8 mouse cellular contexts compared by ENCODE assay signal in genomic region chrX:20688068-20688547, GRCm38 (mm10). TPM values are rescaled to one million over a fixed set of nuclear protein-coding genes. Genes with fewer than 3 reads are reported as not detected.
DNase-seq lines count a peak whose midpoint lies in the region; ATAC-seq and TF ChIP-seq lines count a peak whose summit lies in the region.

No protein-coding gene starts in this region.

- peaks cover 1% of the 10 kb centered on the region; the same call in 1 of the 2 replicates for H3K36me3 ChIP-seq in embryonic facial prominence, embryonic 15.5 days
- H3K36me3 ChIP-seq in kidney, embryonic 14.5 days (ENCODE audit: control insufficient read depth, insufficient read depth, low read length), result peaks cover 4% of the 10 kb centered on the region; the same call in 1 of the 2 replicates
- H3K36me3 ChIP-seq in limb, embryonic 14.5 days (ENCODE audit: control insufficient read depth, insufficient read depth, low read length), result no peaks in the 10 kb centered on the region
- no peaks in the 10 kb centered on the region for H3K36me3 ChIP-seq in midbrain, embryonic 16.5 days (ENCODE audit: control insufficient read depth, insufficient read depth, low read length)
- peaks cover 1% of the 10 kb centered on the region; the same call in 1 of the 2 replicates for H3K36me3 ChIP-seq in spleen, adult 2 months (ENCODE audit: control insufficient read depth, insufficient read depth, low read length)

- H3K4me1 ChIP-seq in bone marrow, adult 2 months (ENCODE audit: control insufficient read depth, insufficient read depth, low read length), result no peaks in the 10 kb centered on the region
- H3K4me1 ChIP-seq in embryonic facial prominence, embryonic 15.5 days, result no peaks in the 10 kb centered on the region
- no peaks in the 10 kb centered on the region for H3K4me1 ChIP-seq in kidney, embryonic 14.5 days (ENCODE audit: control insufficient read depth, insufficient read depth, low read length)
- H3K4me1 ChIP-seq in limb, embryonic 14.5 days (ENCODE audit: control insufficient read depth, insufficient read depth, low read length), result no peaks in the 10 kb centered on the region
- peaks cover 13% of the 10 kb centered on the region for H3K4me1 ChIP-seq in midbrain, embryonic 16.5 days (ENCODE audit: control insufficient read depth, insufficient read depth, low read length)
- H3K4me1 ChIP-seq in spleen, adult 2 months (ENCODE audit: control insufficient read depth, insufficient read depth, insufficient read length), result peaks cover 5% of the 10 kb centered on the region; the same call in 1 of the 2 replicates

- H3K9me3 ChIP-seq in embryonic facial prominence, embryonic 15.5 days (replicated peaks), result no peaks in the 10 kb centered on the region
- H3K9me3 ChIP-seq in kidney, embryonic 14.5 days (ENCODE audit: control insufficient read depth, low read length), result no peaks in the 10 kb centered on the region
- H3K9me3 ChIP-seq in limb, embryonic 14.5 days (ENCODE audit: control insufficient read depth, low read length), result no peaks in the 10 kb centered on the region
- H3K9me3 ChIP-seq in midbrain, embryonic 16.5 days (replicated peaks; ENCODE audit: control insufficient read depth, low read length, poor library complexity, severe bottlenecking), result no peaks in the 10 kb centered on the region

- peak overlapping the region; percentile 60 for H3K4me2 ChIP-seq in embryonic facial prominence, embryonic 15.5 days (replicated peaks)
- H3K4me2 ChIP-seq in kidney, embryonic 14.5 days (replicated peaks; ENCODE audit: low read depth, low read length), result peak overlapping the region; percentile 55
- H3K4me2 ChIP-seq in limb, embryonic 14.5 days (replicated peaks; ENCODE audit: low read depth, low read length, severe bottlenecking), result peak overlapping the region; percentile 56
- peak overlapping the region; percentile 69 for H3K4me2 ChIP-seq in midbrain, embryonic 16.5 days (ENCODE audit: low read length)

- peak; percentile 87 for ATAC-seq in embryonic facial prominence, embryonic 15.5 days (ENCODE audit: insufficient number of reproducible peaks, low FRiP score, low TSS enrichment, low read depth)
- ATAC-seq in kidney, embryonic 14.5 days (ENCODE audit: low FRiP score, low TSS enrichment), result peak; percentile 88
- ATAC-seq in limb, embryonic 14.5 days (ENCODE audit: low FRiP score, low read depth), result peak; percentile 89
- ATAC-seq in midbrain, embryonic 16.5 days, result peak; percentile 93

- H3K27me3 ChIP-seq in embryonic facial prominence, embryonic 15.5 days, result no peaks in the 10 kb centered on the region
- H3K27me3 ChIP-seq in kidney, embryonic 14.5 days (ENCODE audit: control insufficient read depth, insufficient read depth, low read length), result no peaks in the 10 kb centered on the region
- H3K27me3 ChIP-seq in limb, embryonic 14.5 days (ENCODE audit: control insufficient read depth, insufficient read depth, low read length), result no peaks in the 10 kb centered on the region
- no peaks in the 10 kb centered on the region for H3K27me3 ChIP-seq in midbrain, embryonic 16.5 days (ENCODE audit: control insufficient read depth, insufficient read depth, low read depth, low read length)
- no peaks in the 10 kb centered on the region for H3K27me3 ChIP-seq in spleen, adult 2 months (ENCODE audit: control insufficient read depth, insufficient read depth, low read length)

- H3K4me3 ChIP-seq in bone marrow, adult 2 months (replicated peaks; ENCODE audit: control insufficient read depth, low read depth, low read length), result peak overlapping the region; percentile 90
- H3K4me3 ChIP-seq in embryonic facial prominence, embryonic 15.5 days (replicated peaks), result peak overlapping the region; percentile 64
- peak overlapping the region; percentile 63 for H3K4me3 ChIP-seq in kidney, embryonic 14.5 days (ENCODE audit: low read length)
- H3K4me3 ChIP-seq in limb, embryonic 14.5 days (replicated peaks; ENCODE audit: low read length), result peak overlapping the region; percentile 58
- H3K4me3 ChIP-seq in midbrain, embryonic 16.5 days (ENCODE audit: low read depth, low read length), result peak overlapping the region; percentile 63
- H3K4me3 ChIP-seq in spleen, adult 2 months (ENCODE audit: extremely low read depth, insufficient read depth, insufficient read length), result peak overlapping the region; percentile 90

- DNase-seq in A20 (ENCODE audit: low read depth, low spot score), result peak; percentile 84
- DNase-seq in heart, adult 9 months (ENCODE audit: low spot score in 2 of 2), result peak; percentile 80 to 85
- DNase-seq in limb, embryonic 14.5 days (ENCODE audit: low spot score), result peak; percentile 74
- peak; percentile 61 to 70 for DNase-seq in spleen, adult 2 months (ENCODE audit: low read depth in 1 of 2, low spot score in 2 of 2)

- no peak for TF ChIP-seq CTCF in bone marrow, adult 2 months (IDR thresholded peaks at IDR 0.05; ENCODE audit: control insufficient read depth, insufficient read depth, low read length)
- TF ChIP-seq CTCF in spleen, adult 2 months (IDR thresholded peaks at IDR 0.05; ENCODE audit: extremely low read depth, insufficient read depth, insufficient read length, insufficient replicate concordance), result no peak

- H3K27ac ChIP-seq in bone marrow, adult 2 months (ENCODE audit: control insufficient read depth, insufficient read depth, low read depth, low read length, poor library complexity), result peak overlapping the region; percentile 96
- peak overlapping the region; percentile 95 for H3K27ac ChIP-seq in embryonic facial prominence, embryonic 15.5 days (replicated peaks)
- peak overlapping the region; percentile 93 for H3K27ac ChIP-seq in kidney, embryonic 14.5 days (ENCODE audit: low read depth, low read length)
- peak overlapping the region; percentile 91 for H3K27ac ChIP-seq in limb, embryonic 14.5 days (replicated peaks; ENCODE audit: low read depth, low read length)
- peak overlapping the region; percentile 93 for H3K27ac ChIP-seq in midbrain, embryonic 16.5 days (ENCODE audit: low read length)
- H3K27ac ChIP-seq in spleen, adult 2 months (ENCODE audit: insufficient read depth, low read length), result peak overlapping the region; percentile 92

- WGBS in bone marrow, adult 2 months, result 7% methylated on average over 32 of the region's 33 CpGs
- 10% methylated on average over 32 of the region's 33 CpGs for WGBS in embryonic facial prominence, embryonic 15.5 days
- 25% methylated on average over 33 of the region's 33 CpGs for WGBS in kidney, embryonic 14.5 days
- WGBS in limb, embryonic 14.5 days, result 26% methylated on average over 25 of the region's 33 CpGs
- 26% methylated on average over 31 of the region's 33 CpGs for WGBS in midbrain, embryonic 16.5 days
- 17% methylated on average over 33 of the region's 33 CpGs for WGBS in spleen, adult 2 months

- peak; percentile 54; the same call in 1 of the 2 replicates for TF ChIP-seq POLR2A in bone marrow, adult 2 months (IDR thresholded peaks at IDR 0.05; ENCODE audit: borderline replicate concordance, control insufficient read depth, low read depth, low read length)
- 0 out of 2 replicates have a peak, but pooled peaks have one; percentile 60 for TF ChIP-seq POLR2A in limb, embryonic 14.5 days (IDR thresholded peaks at IDR 0.05; ENCODE audit: borderline replicate concordance, extremely low read depth, insufficient read depth, insufficient read length)
- TF ChIP-seq POLR2A in spleen, adult 2 months (IDR thresholded peaks at IDR 0.05; ENCODE audit: low read depth, low read length), result peak; percentile 9

- peak overlapping the region; percentile 70 for H3K9ac ChIP-seq in embryonic facial prominence, embryonic 15.5 days
- peak overlapping the region; percentile 86 for H3K9ac ChIP-seq in kidney, embryonic 14.5 days (ENCODE audit: low read depth, low read length)
- H3K9ac ChIP-seq in limb, embryonic 14.5 days (ENCODE audit: low read depth, low read length, severe bottlenecking), result peak overlapping the region; percentile 78
- peak overlapping the region; percentile 85 for H3K9ac ChIP-seq in midbrain, embryonic 16.5 days (ENCODE audit: low read depth, low read length)

RNA-seq across cellular contexts. Expression of gene Cdk16, which starts 0.4 kb away (rescaled TPM):
- 61.5 and 71.7 TPM in 2 replicates for polyA plus RNA-seq in bone marrow, adult 2 months (2011; ENCODE audit: insufficient read depth, insufficient read length, low replicate concordance, missing spikeins)
- polyA plus RNA-seq in embryonic facial prominence, embryonic 15.5 days (2015; fragmentation: Nextera tagmentation; extraction: Ambion mirVana), result 126 and 139 TPM in 2 replicates
- polyA plus RNA-seq in kidney, embryonic 14.5 days (2014; fragmentation: Nextera tagmentation; extraction: Ambion mirVana), result 76.7 and 80.6 TPM in 2 replicates
- 256 and 298 TPM in 2 replicates for polyA plus RNA-seq in limb, embryonic 14.5 days (2012; rRNA removed)
- 102 and 109 TPM in 2 replicates for polyA plus RNA-seq in limb, embryonic 14.5 days (2014; fragmentation: Nextera tagmentation; extraction: Ambion mirVana)
- polyA plus RNA-seq in midbrain, embryonic 16.5 days (2015; fragmentation: Nextera tagmentation; extraction: Ambion mirVana), result 138 and 148 TPM in 2 replicates
- 81.6 and 90.8 TPM in 2 replicates for polyA plus RNA-seq in spleen, adult 2 months (2012; rRNA removed)

RNA-seq across cellular contexts. Expression of gene Usp11, which starts 15.6 kb away (rescaled TPM):
- polyA plus RNA-seq in bone marrow, adult 2 months (2011; ENCODE audit: insufficient read depth, insufficient read length, low replicate concordance, missing spikeins), result 8.1 and 13.8 TPM in 2 replicates
- polyA plus RNA-seq in embryonic facial prominence, embryonic 15.5 days (2015; fragmentation: Nextera tagmentation; extraction: Ambion mirVana), result 48.6 and 55.7 TPM in 2 replicates
- 22.7 and 39.7 TPM in 2 replicates for polyA plus RNA-seq in kidney, embryonic 14.5 days (2014; fragmentation: Nextera tagmentation; extraction: Ambion mirVana)
- 78.3 and 87.0 TPM in 2 replicates for polyA plus RNA-seq in limb, embryonic 14.5 days (2012; rRNA removed)
- polyA plus RNA-seq in limb, embryonic 14.5 days (2014; fragmentation: Nextera tagmentation; extraction: Ambion mirVana), result 43.5 and 49.7 TPM in 2 replicates
- polyA plus RNA-seq in midbrain, embryonic 16.5 days (2015; fragmentation: Nextera tagmentation; extraction: Ambion mirVana), result 108 and 109 TPM in 2 replicates
- polyA plus RNA-seq in spleen, adult 2 months (2012; rRNA removed), result 16.1 and 16.2 TPM in 2 replicates

RNA-seq across cellular contexts. Expression of gene Uba1, which starts 30.0 kb away (rescaled TPM):
- 45.8 and 49.6 TPM in 2 replicates for polyA plus RNA-seq in bone marrow, adult 2 months (2011; ENCODE audit: insufficient read depth, insufficient read length, low replicate concordance, missing spikeins)
- 188 and 195 TPM in 2 replicates for polyA plus RNA-seq in embryonic facial prominence, embryonic 15.5 days (2015; fragmentation: Nextera tagmentation; extraction: Ambion mirVana)
- 118 and 194 TPM in 2 replicates for polyA plus RNA-seq in kidney, embryonic 14.5 days (2014; fragmentation: Nextera tagmentation; extraction: Ambion mirVana)
- polyA plus RNA-seq in limb, embryonic 14.5 days (2012; rRNA removed), result 246 and 331 TPM in 2 replicates
- polyA plus RNA-seq in limb, embryonic 14.5 days (2014; fragmentation: Nextera tagmentation; extraction: Ambion mirVana), result 181 and 183 TPM in 2 replicates
- 385 and 404 TPM in 2 replicates for polyA plus RNA-seq in midbrain, embryonic 16.5 days (2015; fragmentation: Nextera tagmentation; extraction: Ambion mirVana)
- polyA plus RNA-seq in spleen, adult 2 months (2012; rRNA removed), result 188 and 201 TPM in 2 replicates

Comparison
In these comparisons a context has a peak if more than half of its experiments do, and no peak if none do; other contexts are left out.
1. Peak in every context shown above with its lines: DNase-seq, ATAC-seq, H3K4me3 ChIP-seq and H3K27ac ChIP-seq.
2. POLR2A ChIP-seq: peak in every context shown above with its lines; median percentile 60 in limb, embryonic 14.5 days; 54 in bone marrow, adult 2 months; 9 in spleen, adult 2 months.